Mouse (Mus musculus): ENCODE data around the gene Igfbp1. TPM values are rescaled to one million over a fixed set of nuclear protein-coding genes. Genes with fewer than 3 reads are reported as not detected.

Gene Igfbp1
- polyA plus RNA-seq, 1 experiment from 2014 or later = 6.4 TPM

Other genes with a start within 250 kb of the Igfbp1 start
- gene Adcy1, start 134.3 kb upstream of the Igfbp1 start, polyA plus RNA-seq (2015; fragmentation: Nextera tagmentation; extraction: Ambion mirVana) = 0.68 and 0.72 TPM in 2 replicates
- not detected in 2 replicates for gene Gm11985, start 9.2 kb upstream of the Igfbp1 start, polyA plus RNA-seq (2015; fragmentation: Nextera tagmentation; extraction: Ambion mirVana)
- gene Igfbp3, start 16.1 kb downstream of the Igfbp1 start, polyA plus RNA-seq (2015; fragmentation: Nextera tagmentation; extraction: Ambion mirVana) = 24.0 and 39.8 TPM in 2 replicates

Data from intestine, embryonic 16.5 days (tissue).